Mouse (Mus musculus) midbrain, embryonic 10.5 days (tissue): ENCODE measurements at regions not wholly inside any gene's neighbourhood (a gene's known extent, or its start where the extent isn't known, plus 50 kb on each side); places are given as distances from the start of the nearest gene placed in this dataset.

Source experiments
- DNase-seq: peaks from one replicate; pipeline ENCODE4 v3.0.0-alpha.2; 2017; ENCODE audit warnings: low spot score
- H3K27ac ChIP-seq: fragments of 300-500 bp; sonication (generic); replicated peaks from 2 replicates; pipeline ENCODE4 v1.5.1; 2016; ENCODE audit warnings: mild to moderate bottlenecking
- H3K27me3 ChIP-seq: fragments of 300-500 bp; sonication (generic); 2 replicates; pipeline ENCODE4 v1.6.1; 2016; ENCODE audit warnings: low read depth, mild to moderate bottlenecking; ENCODE audit not compliant: poor library complexity, severe bottlenecking
- H3K36me3 ChIP-seq: fragments of 300-500 bp; sonication (generic); 2 replicates; pipeline ENCODE4 v1.6.1; 2016; ENCODE audit warnings: mild to moderate bottlenecking, moderate library complexity
- H3K4me1 ChIP-seq: fragments of 300-500 bp; sonication (generic); 2 replicates; pipeline ENCODE4 v1.6.1; 2016
- H3K4me3 ChIP-seq: fragments of 300-500 bp; sonication (generic); 2 replicates; pipeline ENCODE4 v1.5.1; 2016; ENCODE audit warnings: mild to moderate bottlenecking, moderate library complexity
- H3K9me3 ChIP-seq: fragments of 300-500 bp; sonication (generic); replicated peaks from 2 replicates; pipeline ENCODE4 v1.6.1; 2016; ENCODE audit warnings: mild to moderate bottlenecking
- WGBS: fragments of 180-500 bp; shearing (Covaris S2); methylation state at CpG from one replicate; pipeline ENCODE4 v1.1.7; 2016; 5-methylcytosine and 5-hydroxymethylcytosine counted together

DNA sequence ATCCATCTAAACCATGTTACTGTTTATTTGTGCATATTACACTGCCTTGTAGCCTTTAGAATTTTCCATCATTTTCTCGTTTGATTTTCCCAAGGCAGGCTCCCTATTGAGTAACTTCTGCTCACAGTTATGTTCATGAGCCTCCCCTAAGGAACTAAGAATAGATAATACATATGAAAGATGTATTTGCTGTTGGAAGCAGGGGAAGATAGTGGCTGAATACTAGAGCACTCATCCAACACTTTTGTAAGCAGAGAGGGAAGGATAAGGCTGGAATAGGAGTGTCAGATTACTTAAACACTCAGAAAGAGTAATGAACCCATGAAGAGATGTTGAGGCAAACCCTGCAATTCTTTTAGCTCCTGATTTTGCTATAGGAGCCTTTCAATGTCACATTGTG is 1055.1 kb downstream of the Brinp1 start:
- no peaks in the 10 kb centered on the region for H3K9me3 ChIP-seq
- no peaks in the 10 kb centered on the region for H3K4me1 ChIP-seq
- DNase-seq: no peak
- H3K27me3 ChIP-seq: no peaks in the 10 kb centered on the region
- H3K27ac ChIP-seq: no peak overlapping the region
- no peak overlapping the region for H3K4me3 ChIP-seq
- H3K36me3 ChIP-seq: no peaks in the 10 kb centered on the region
- WGBS: 93% methylated on average over 1 of the region's 1 CpGs

GRCm38 (mm10) chr4:67891946-67892575 is 1062.1 kb downstream of the Brinp1 start:
- H3K27me3 ChIP-seq: no peaks in the 10 kb centered on the region
- H3K4me1 ChIP-seq: no peaks in the 10 kb centered on the region
- H3K27ac ChIP-seq: no peak overlapping the region
- no peaks in the 10 kb centered on the region for H3K9me3 ChIP-seq
- WGBS: 88% methylated on average over 1 of the region's 1 CpGs
- no peaks in the 10 kb centered on the region for H3K36me3 ChIP-seq
- no peak for DNase-seq
- no peak overlapping the region for H3K4me3 ChIP-seq

- Histone ChIP-seq H3K27me3 (no peaks in the 10 kb centered on the region), H3K27ac (no peak overlapping the region), H3K4me1 (no peaks in the 10 kb centered on the region), H3K9me3 (no peaks in the 10 kb centered on the region), H3K4me3 (no peak overlapping the region), H3K36me3 (no peaks in the 10 kb centered on the region)
- no peak for DNase-seq
Measured at GRCm38 (mm10) chr4:67887954-67888353, 1060.6 kb downstream of the Tlr4 start.

DNA sequence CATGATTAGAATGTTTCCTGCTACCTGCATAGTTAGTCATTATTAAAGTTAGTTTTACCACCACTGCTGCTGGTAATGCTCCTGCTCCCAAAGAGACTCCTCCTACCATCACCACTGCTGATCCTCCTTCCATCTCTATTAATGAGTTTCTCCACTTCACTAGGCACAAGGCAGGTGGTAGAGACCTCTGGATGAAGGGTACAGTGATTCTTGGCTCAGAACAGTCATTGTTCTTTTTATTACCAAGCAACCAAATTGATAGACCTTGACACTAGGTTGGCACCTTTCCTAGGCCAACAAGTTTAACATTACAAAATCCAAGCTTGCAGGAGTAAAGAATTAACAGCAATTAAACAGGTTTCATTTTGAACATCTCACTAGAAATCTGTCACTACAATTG is 1057.8 kb downstream of the Tlr4 start:
- H3K36me3 ChIP-seq: no peaks in the 10 kb centered on the region
- DNase-seq: no peak
- H3K27me3 ChIP-seq: no peaks in the 10 kb centered on the region
- no peak overlapping the region for H3K27ac ChIP-seq
- H3K4me1 ChIP-seq: no peaks in the 10 kb centered on the region
- no peaks in the 10 kb centered on the region for H3K9me3 ChIP-seq
- no peak overlapping the region for H3K4me3 ChIP-seq

- no peaks in the 10 kb centered on the region for H3K4me1 ChIP-seq
- no peak for DNase-seq
- no peak overlapping the region for H3K4me3 ChIP-seq
- H3K27me3 ChIP-seq: no peaks in the 10 kb centered on the region
- no peak overlapping the region for H3K27ac ChIP-seq
- WGBS: 97% methylated on average over 2 of the region's 2 CpGs
- no peaks in the 10 kb centered on the region for H3K9me3 ChIP-seq
- no peaks in the 10 kb centered on the region for H3K36me3 ChIP-seq
Measured at GRCm38 (mm10) chr4:67862218-67862617, 1034.8 kb downstream of the Tlr4 start.

DNA sequence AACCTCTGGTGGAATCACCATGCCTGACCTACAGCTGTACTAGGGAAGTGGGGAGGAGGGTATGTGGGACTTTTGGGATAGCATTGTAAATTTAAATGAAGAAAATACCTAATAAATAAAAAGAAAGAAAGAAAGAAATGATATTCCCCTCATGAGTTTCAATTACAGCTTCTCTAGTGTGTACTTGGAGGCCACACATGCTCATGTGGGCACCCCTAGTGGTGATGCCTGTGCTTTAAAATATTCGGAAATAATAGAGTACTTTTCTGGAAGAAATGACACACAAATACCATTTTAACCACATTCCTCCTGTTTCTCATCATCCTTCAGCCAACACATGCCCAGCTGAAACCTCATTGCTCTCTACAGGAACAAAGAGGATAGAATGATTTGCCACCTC is 1034.4 kb downstream of the Tlr4 start:
- no peaks in the 10 kb centered on the region for H3K36me3 ChIP-seq
- no peak for DNase-seq
- no peak overlapping the region for H3K27ac ChIP-seq
- no peaks in the 10 kb centered on the region for H3K27me3 ChIP-seq
- H3K9me3 ChIP-seq: no peaks in the 10 kb centered on the region
- 81% methylated on average over 1 of the region's 1 CpGs for WGBS
- H3K4me1 ChIP-seq: no peaks in the 10 kb centered on the region
- H3K4me3 ChIP-seq: no peak overlapping the region

DNA sequence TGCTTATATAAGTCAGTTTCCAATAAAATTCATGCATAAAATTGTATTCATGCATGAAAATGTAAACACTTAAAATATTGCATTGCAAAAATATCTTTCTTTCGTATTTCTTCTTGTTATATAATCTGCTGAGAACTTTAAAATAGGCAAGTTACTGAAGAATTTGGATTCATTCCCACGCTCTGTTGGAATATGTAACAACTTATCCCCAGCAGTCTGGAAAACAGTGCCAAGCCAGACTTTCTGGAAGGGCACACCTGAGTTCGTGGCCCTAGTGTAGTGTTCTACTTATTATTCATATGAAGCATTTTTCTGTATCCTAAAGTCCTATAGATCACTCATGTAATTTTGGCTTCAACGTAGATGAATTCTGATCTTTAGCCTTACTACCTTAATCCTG is 1025.6 kb downstream of the Tlr4 start:
- 91% methylated on average over 4 of the region's 4 CpGs for WGBS
- DNase-seq: no peak
- H3K27ac ChIP-seq: no peak overlapping the region
- no peak overlapping the region for H3K4me3 ChIP-seq
- no peaks in the 10 kb centered on the region for H3K9me3 ChIP-seq
- H3K27me3 ChIP-seq: no peaks in the 10 kb centered on the region
- no peaks in the 10 kb centered on the region for H3K4me1 ChIP-seq
- H3K36me3 ChIP-seq: no peaks in the 10 kb centered on the region

GRCm38 (mm10) chr4:67833397-67833796 is 1006.0 kb downstream of the Tlr4 start:
- H3K4me3 ChIP-seq: no peak overlapping the region
- no peaks in the 10 kb centered on the region for H3K36me3 ChIP-seq
- H3K4me1 ChIP-seq: no peaks in the 10 kb centered on the region
- H3K27me3 ChIP-seq: no peaks in the 10 kb centered on the region
- 92% methylated on average over 4 of the region's 4 CpGs for WGBS
- no peak overlapping the region for H3K27ac ChIP-seq
- DNase-seq: no peak
- H3K9me3 ChIP-seq: no peaks in the 10 kb centered on the region

DNA sequence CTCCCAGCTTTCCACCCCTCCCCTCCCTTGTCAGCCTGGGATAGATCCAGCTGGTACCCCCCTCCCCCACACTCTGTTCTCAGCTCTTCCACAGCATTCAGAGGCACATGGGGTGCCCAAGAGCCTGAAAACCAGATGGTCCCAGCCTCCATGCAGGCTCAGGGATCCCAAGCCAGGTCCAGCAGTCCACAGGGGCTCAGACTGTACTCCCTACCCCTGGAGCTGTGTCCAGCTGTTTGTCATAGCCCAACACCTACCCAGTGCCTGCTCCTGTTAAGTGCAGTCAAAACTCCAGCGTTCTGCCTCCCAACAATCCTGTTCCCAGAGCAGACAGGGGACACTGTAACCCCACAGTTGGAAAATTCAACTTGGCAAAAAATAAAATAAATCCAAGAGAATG is 998.1 kb downstream of the Tlr4 start:
- no peak overlapping the region for H3K27ac ChIP-seq
- DNase-seq: no peak
- no peaks in the 10 kb centered on the region for H3K27me3 ChIP-seq
- H3K9me3 ChIP-seq: no peaks in the 10 kb centered on the region
- H3K36me3 ChIP-seq: no peaks in the 10 kb centered on the region
- 50% methylated on average over 1 of the region's 1 CpGs for WGBS
- H3K4me3 ChIP-seq: no peak overlapping the region
- H3K4me1 ChIP-seq: no peaks in the 10 kb centered on the region

DNA sequence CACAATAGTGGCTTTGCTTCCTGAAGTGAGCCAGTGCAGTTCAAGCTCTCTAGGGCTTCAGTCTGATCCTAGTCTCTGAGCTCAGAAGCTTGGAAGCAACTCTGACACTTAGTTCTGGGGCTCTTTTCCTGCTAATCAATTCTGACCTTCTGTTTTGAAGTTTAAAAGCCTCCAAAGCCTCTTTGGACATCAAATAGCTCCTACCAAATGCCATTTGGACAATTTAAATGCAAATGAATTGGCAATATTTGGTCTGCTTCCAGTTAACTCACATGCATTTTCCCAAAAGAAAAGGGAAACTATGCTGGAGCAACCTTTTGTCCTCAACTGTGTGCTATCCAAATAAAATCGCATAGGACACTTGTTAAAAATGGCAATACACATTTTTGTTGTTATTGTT is 968.7 kb downstream of the Tlr4 start:
- WGBS: 35% methylated on average over 1 of the region's 1 CpGs
- Histone ChIP-seq H3K4me1 (peaks cover 12% of the 10 kb centered on the region), H3K27ac (no peak overlapping the region), H3K9me3 (no peaks in the 10 kb centered on the region), H3K4me3 (no peak overlapping the region), H3K27me3 (no peaks in the 10 kb centered on the region), H3K36me3 (no peaks in the 10 kb centered on the region)
- no peak for DNase-seq
